Mouse (Mus musculus) CH12.LX (cell line): ENCODE data around the gene Cx3cl1. TPM values are rescaled to one million over a fixed set of nuclear protein-coding genes. Genes with fewer than 3 reads are reported as not detected.
A peak's percentile ranks its signal among the peaks of the same experiment; 100 is the strongest.

Experiments
- DNase-seq: peaks from one replicate; pipeline ENCODE4 v3.0.0-alpha.2; 2013; ENCODE audit errors: extremely low read depth
- H3K27ac ChIP-seq: 2 replicates; pipeline ENCODE4 v1.5.1; 2012; ENCODE audit warnings: low read depth, mild to moderate bottlenecking, control low read depth, moderate library complexity; ENCODE audit not compliant: insufficient read depth
- H3K27me3 ChIP-seq: replicated peaks from 2 replicates; pipeline ENCODE3; 2012; ENCODE audit warnings: inconsistent platforms
- H3K36me3 ChIP-seq, 2 experiments: replicated peaks in 1 of 2; 2 replicates each; pipeline versions ENCODE3 to v1.6.1; 2012; ENCODE audit warnings: inconsistent platforms in 1 of 2, low read length in 1 of 2, mild to moderate bottlenecking in 1 of 2, mixed read lengths in 1 of 2, moderate library complexity in 1 of 2; ENCODE audit not compliant: control insufficient read depth in 1 of 2, insufficient read depth in 1 of 2
- H3K4me1 ChIP-seq, 2 experiments: 2 replicates each; pipeline ENCODE4 v1.6.1; 2012; ENCODE audit warnings: inconsistent platforms in 1 of 2, moderate library complexity in 1 of 2; ENCODE audit not compliant: insufficient read depth in 2 of 2, control insufficient read depth in 1 of 2
- H3K4me2 ChIP-seq: 2 replicates; pipeline ENCODE4 v1.6.1; 2012; ENCODE audit warnings: low read depth, mild to moderate bottlenecking, control low read depth; ENCODE audit not compliant: poor library complexity, insufficient read depth, severe bottlenecking
- H3K4me3 ChIP-seq, 3 experiments: fragments of 150-350 bp in 1 of 3; sonication (generic) in 1 of 3; replicated peaks in 1 of 3; 2 replicates each; pipeline versions ENCODE3 to v1.5.1; 2011 to 2012; ENCODE audit warnings: low read depth in 2 of 3, low read length in 2 of 3, mild to moderate bottlenecking in 2 of 3, moderate library complexity in 2 of 3, control low read depth in 1 of 3, improper control_type of control experiment in 1 of 3, inconsistent platforms in 1 of 3, mixed read lengths in 1 of 3; ENCODE audit not compliant: poor library complexity in 1 of 3
- H3K79me2 ChIP-seq: replicated peaks from 2 replicates; pipeline ENCODE4 v1.6.1; 2012; ENCODE audit warnings: mild to moderate bottlenecking, moderate library complexity; ENCODE audit not compliant: control insufficient read depth, poor library complexity, insufficient read depth, severe bottlenecking; ENCODE audit errors: extremely low read depth
- H3K9ac ChIP-seq: 2 replicates; pipeline ENCODE4 v1.6.1; 2012; ENCODE audit warnings: low read depth, mild to moderate bottlenecking, control low read depth, moderate library complexity; ENCODE audit not compliant: insufficient read depth
- H3K9me3 ChIP-seq: replicated peaks from 2 replicates; pipeline ENCODE3; 2012; ENCODE audit warnings: low read length, inconsistent platforms, mixed read lengths
- BHLHE40 ChIP-seq: IDR thresholded peaks from 2 replicates; pipeline ENCODE4 v1.6.1; 2011; ENCODE audit warnings: mild to moderate bottlenecking, low read depth, low read length, improper control_type of control experiment
- CHD1 ChIP-seq: IDR thresholded peaks from 2 replicates; pipeline ENCODE4 v1.6.1; 2012; ENCODE audit warnings: low read depth, low read length, improper control_type of control experiment, inconsistent platforms
- CHD2 ChIP-seq: IDR thresholded peaks from 2 replicates; pipeline ENCODE4 v1.6.1; 2011; ENCODE audit warnings: low read length, improper control_type of control experiment
- CTCF ChIP-seq, 2 experiments: IDR thresholded peaks in 1 of 2; conservative IDR thresholded peaks in 1 of 2; 2 replicates each; pipeline ENCODE4 v1.5.1; 2011 to 2012; ENCODE audit warnings: low read depth in 2 of 2, low read length in 2 of 2, improper control_type of control experiment in 1 of 2, inconsistent platforms in 1 of 2, mild to moderate bottlenecking in 1 of 2, moderate library complexity in 1 of 2
- E2F4 ChIP-seq: IDR thresholded peaks from 2 replicates; pipeline ENCODE4 v1.6.1; 2011; ENCODE audit warnings: low read depth, low read length, improper control_type of control experiment; ENCODE audit not compliant: insufficient replicate concordance
- ELF1 ChIP-seq: IDR thresholded peaks from 2 replicates; pipeline ENCODE4 v1.6.1; 2014; ENCODE audit warnings: low read depth, mild to moderate bottlenecking, inconsistent platforms, low read length, improper control_type of control experiment
- EP300 ChIP-seq: IDR thresholded peaks from 2 replicates; pipeline ENCODE4 v1.6.1; 2011; ENCODE audit warnings: low read length, improper control_type of control experiment
- ETS1 ChIP-seq: conservative IDR thresholded peaks from 2 replicates; pipeline ENCODE4 v1.6.1; 2012; ENCODE audit warnings: low read depth, mild to moderate bottlenecking, inconsistent platforms, low read length, improper control_type of control experiment, moderate library complexity
- GABPA ChIP-seq: IDR thresholded peaks from 2 replicates; pipeline ENCODE4 v1.6.1; 2012; ENCODE audit warnings: low read depth, low read length, improper control_type of control experiment, inconsistent platforms; ENCODE audit not compliant: insufficient replicate concordance
- HCFC1 ChIP-seq: IDR thresholded peaks from 2 replicates; pipeline ENCODE4 v1.6.1; 2012; ENCODE audit warnings: low read depth, mild to moderate bottlenecking, inconsistent platforms, low read length, improper control_type of control experiment
- IRF4 ChIP-seq: IDR thresholded peaks from 2 replicates; pipeline ENCODE4 v1.6.1; 2014; ENCODE audit warnings: low read depth, mild to moderate bottlenecking, inconsistent platforms, low read length, improper control_type of control experiment
- JUN ChIP-seq: IDR thresholded peaks from 2 replicates; pipeline ENCODE4 v1.6.1; 2011; ENCODE audit warnings: low read depth, mild to moderate bottlenecking, low read length, improper control_type of control experiment, moderate library complexity; ENCODE audit not compliant: insufficient read depth
- JUND ChIP-seq: conservative IDR thresholded peaks from 2 replicates; pipeline ENCODE4 v1.6.1; 2011; ENCODE audit warnings: low read depth, low read length, improper control_type of control experiment
- KAT2A ChIP-seq: IDR thresholded peaks from 2 replicates; pipeline ENCODE4 v1.6.1; 2012; ENCODE audit warnings: low read length, improper control_type of control experiment, inconsistent platforms; ENCODE audit not compliant: insufficient replicate concordance
- MAFK ChIP-seq: IDR thresholded peaks from 2 replicates; pipeline ENCODE4 v1.6.1; 2011; ENCODE audit warnings: low read length, improper control_type of control experiment; ENCODE audit not compliant: insufficient replicate concordance
- MAX ChIP-seq: IDR thresholded peaks from 2 replicates; pipeline ENCODE4 v1.6.1; 2011; ENCODE audit warnings: low read length, improper control_type of control experiment
- MAZ ChIP-seq: IDR thresholded peaks from 2 replicates; pipeline ENCODE4 v1.6.1; 2012; ENCODE audit warnings: low read depth, mild to moderate bottlenecking, inconsistent platforms, low read length, improper control_type of control experiment, moderate library complexity
- MEF2A ChIP-seq: IDR thresholded peaks from 2 replicates; pipeline ENCODE4 v1.6.1; 2014; ENCODE audit warnings: low read depth, mild to moderate bottlenecking, inconsistent platforms, low read length, improper control_type of control experiment, borderline replicate concordance
- MXI1 ChIP-seq: IDR thresholded peaks from 2 replicates; pipeline ENCODE4 v1.6.1; 2011; ENCODE audit warnings: mild to moderate bottlenecking, low read depth, low read length, improper control_type of control experiment
- MYC ChIP-seq: IDR thresholded peaks from 2 replicates; pipeline ENCODE4 v1.6.1; 2011; ENCODE audit warnings: low read depth, mild to moderate bottlenecking, improper control_type of control experiment, low read length
- NELFE ChIP-seq: IDR thresholded peaks from 2 replicates; pipeline ENCODE4 v1.6.1; 2011; ENCODE audit warnings: low read depth, low read length, improper control_type of control experiment
- NRF1 ChIP-seq: IDR thresholded peaks from 2 replicates; pipeline ENCODE4 v1.6.1; 2014; ENCODE audit warnings: low read depth, mild to moderate bottlenecking, inconsistent platforms, low read length, improper control_type of control experiment, moderate library complexity
- PAX5 ChIP-seq: IDR thresholded peaks from 2 replicates; pipeline ENCODE4 v1.6.1; 2012; ENCODE audit warnings: low read length, inconsistent platforms, mixed read lengths
- POLR2A ChIP-seq: IDR thresholded peaks from 2 replicates; pipeline ENCODE4 v1.6.1; 2011; ENCODE audit warnings: low read depth, mild to moderate bottlenecking, improper control_type of control experiment, low read length
- POLR2AphosphoS2 ChIP-seq: IDR thresholded peaks from 2 replicates; pipeline ENCODE4 v1.6.1; 2011; ENCODE audit warnings: low read depth, low read length, improper control_type of control experiment
- RAD21 ChIP-seq: IDR thresholded peaks from 2 replicates; pipeline ENCODE4 v1.6.1; 2011; ENCODE audit warnings: low read depth, mild to moderate bottlenecking, low read length, improper control_type of control experiment, moderate library complexity
- RCOR1 ChIP-seq: conservative IDR thresholded peaks from 2 replicates; pipeline ENCODE4 v1.6.1; 2012; ENCODE audit warnings: low read depth, mild to moderate bottlenecking, inconsistent platforms, low read length, improper control_type of control experiment
- SIN3A ChIP-seq: IDR thresholded peaks from 2 replicates; pipeline ENCODE4 v1.6.1; 2012; ENCODE audit warnings: low read length, improper control_type of control experiment, inconsistent platforms
- SMC3 ChIP-seq: IDR thresholded peaks from 2 replicates; pipeline ENCODE4 v1.6.1; 2011; ENCODE audit warnings: low read depth, low read length, improper control_type of control experiment
- TBP ChIP-seq: conservative IDR thresholded peaks from 2 replicates; pipeline ENCODE4 v1.6.1; 2011; ENCODE audit warnings: low read depth, low read length, improper control_type of control experiment
- TCF12 ChIP-seq: IDR thresholded peaks from 2 replicates; pipeline ENCODE4 v1.6.1; 2014; ENCODE audit warnings: low read depth, mild to moderate bottlenecking, inconsistent platforms, low read length, improper control_type of control experiment
- UBTF ChIP-seq: IDR thresholded peaks from 2 replicates; pipeline ENCODE4 v1.6.1; 2012; ENCODE audit warnings: low read depth, mild to moderate bottlenecking, inconsistent platforms, low read length, improper control_type of control experiment, moderate library complexity
- USF1 ChIP-seq: IDR thresholded peaks from 2 replicates; pipeline ENCODE4 v1.6.1; 2014; ENCODE audit warnings: low read depth, mild to moderate bottlenecking, inconsistent platforms, low read length, improper control_type of control experiment
- USF2 ChIP-seq: conservative IDR thresholded peaks from 2 replicates; pipeline ENCODE4 v1.6.1; 2011; ENCODE audit warnings: low read depth, low read length, improper control_type of control experiment
- ZC3H11A ChIP-seq: IDR thresholded peaks from 2 replicates; pipeline ENCODE4 v1.6.1; 2012; ENCODE audit warnings: low read depth, mild to moderate bottlenecking, inconsistent platforms, low read length, improper control_type of control experiment
- ZKSCAN1 ChIP-seq: IDR thresholded peaks from 2 replicates; pipeline ENCODE4 v1.6.1; 2012; ENCODE audit warnings: low read depth, inconsistent platforms, low read length, improper control_type of control experiment, borderline replicate concordance
- ZMIZ1 ChIP-seq: IDR thresholded peaks from 2 replicates; pipeline ENCODE4 v1.6.1; 2012; ENCODE audit warnings: low read depth, mild to moderate bottlenecking, inconsistent platforms, low read length, improper control_type of control experiment
- ZNF384 ChIP-seq: IDR thresholded peaks from 2 replicates; pipeline ENCODE4 v1.6.1; 2012; ENCODE audit warnings: low read depth, low read length, improper control_type of control experiment, inconsistent platforms
- dilution Hi-C: fragments of 300-500 bp; cut with MboI; formaldehyde crosslinking; loops from 2 replicates; pipeline ENCODE4 v1.14.3; 2020; ENCODE audit warnings: low sequenced_read_pairs; ENCODE audit not compliant: extremely low pct_unique_long_range_greater_than_20kb, extremely low pct_ligation_motif_present
- in situ Hi-C: fragments of 300-500 bp; cut with MboI; formaldehyde crosslinking; loops from 3 replicates; pipeline ENCODE4 v1.14.3; 2019; ENCODE audit warnings: low sequenced_read_pairs, low pct_ligation_motif_present, low pct_unique_long_range_greater_than_20kb, mixed read lengths
- polyA plus RNA-seq: library from polyadenylated mRNA; unstranded; fragments of >175 nt; gene quantifications from 2 replicates; pipeline ENCODE4 v1.2.1, GENCODE M21; 2012; ENCODE audit warnings: low read depth; ENCODE audit not compliant: insufficient read length
- total RNA-seq, 2 experiments: library from RNA; depleted of rRNA; stranded (reverse); fragments of 300-350 nt in 1 of 2; fragments of >200 nt in 1 of 2; gene quantifications; 2 replicates each; pipeline ENCODE4 v1.2.3; 2012 to 2014

Gene Cx3cl1
- total and polyA plus RNA-seq, 3 experiments, result 0.19 to 4.2 (median 3.7) TPM

- peak; percentile 85 for DNase-seq
- no peaks in the 10 kb centered on the region for H3K27me3 ChIP-seq
- in situ Hi-C loops, result loop anchor here (5.0 kb wide), 2 partner anchors 33 to 42 kb away; no protein-coding TSS in a partner anchor
- TF ChIP-seq MAX (peak; percentile 18; the same call in 1 of the 2 replicates), CTCF (conservative IDR thresholded peaks at IDR 0.05 in 1 of 2, IDR thresholded peaks at IDR 0.05 in 1 of 2; ENCODE audit: low read depth in 2 of 2, low read length in 2 of 2) (no peak), JUND (peak; percentile 48; the same call in 1 of the 2 replicates), JUN (peak; percentile 44; the same call in 1 of the 2 replicates), IRF4 (peak; percentile 89), CHD2 (peak; percentile 73), ZKSCAN1 (no peak), MAFK (0 out of 2 replicates have a peak, but pooled peaks have one; percentile 47), USF1 (no peak), E2F4 (no peak), CHD1 (no peak), MYC (no peak), ZMIZ1 (no peak), NELFE (0 out of 2 replicates have a peak, but pooled peaks have one; percentile 47), MXI1 (no peak; the same call in 1 of the 2 replicates), ZC3H11A (no peak), GABPA (no peak), RAD21 (no peak), SMC3 (no peak), MEF2A (peak; percentile 80; the same call in 1 of the 2 replicates), MAZ (peak; percentile 44; the same call in 1 of the 2 replicates), RCOR1 (0 out of 2 replicates have a peak, but pooled peaks have one; percentile 16), EP300 (peak; percentile 94), TCF12 (peak; percentile 91), POLR2A (peak; percentile 41; the same call in 1 of the 2 replicates), ELF1 (0 out of 2 replicates have a peak, but pooled peaks have one; percentile 30), BHLHE40 (peak; percentile 84), KAT2A (no peak), USF2 (no peak), PAX5 (no peak), TBP (no peak), POLR2AphosphoS2 (no peak), ZNF384 (peak; percentile 71), HCFC1 (no peak; the same call in 1 of the 2 replicates), UBTF (no peak), ETS1 (peak; percentile 96), NRF1 (no peak), SIN3A (peak; percentile 72)
- TF ChIP-seq, all 38 proteins: peak for 18
- peak overlapping the region; percentile 93 for H3K27ac ChIP-seq
- H3K4me2 ChIP-seq, result 0 out of 2 replicates have a peak overlapping the region, but pooled peaks have one; percentile 21
- peaks cover 3% of the 10 kb centered on the region for H3K9me3 ChIP-seq
- no peaks in the 10 kb centered on the region for H3K36me3 ChIP-seq
- H3K4me3 ChIP-seq, result peak overlapping the region in 2 of 3 experiments; percentile 3 to 30
- dilution Hi-C loops, result no loop called here
- peaks cover 24 to 77% of the 10 kb centered on the region in 2 experiments for H3K4me1 ChIP-seq
- H3K9ac ChIP-seq, result peak overlapping the region; percentile 22; the same call in 1 of the 2 replicates
- no peaks in the 10 kb centered on the region for H3K79me2 ChIP-seq
Measured at GRCm38 (mm10) chr8:94739829-94740228, 32.0 kb upstream of the Cx3cl1 start.
